Mouse (Mus musculus) CH12.LX (cell line): ENCODE measurements around the gene Asxl1. TPM values are rescaled to one million over a fixed set of nuclear protein-coding genes. Genes with fewer than 3 reads are reported as not detected.

Experiments
- DNase-seq: peaks from one replicate; pipeline ENCODE4 v3.0.0-alpha.2; 2013; ENCODE audit errors: extremely low read depth
- H3K27ac ChIP-seq: 2 replicates; pipeline ENCODE4 v1.5.1; 2012; ENCODE audit warnings: low read depth, mild to moderate bottlenecking, control low read depth, moderate library complexity; ENCODE audit not compliant: insufficient read depth
- H3K27me3 ChIP-seq: replicated peaks from 2 replicates; pipeline ENCODE3; 2012; ENCODE audit warnings: inconsistent platforms
- H3K36me3 ChIP-seq, 2 experiments: replicated peaks in 1 of 2; 2 replicates each; pipeline versions ENCODE3 to v1.6.1; 2012; ENCODE audit warnings: inconsistent platforms in 1 of 2, low read length in 1 of 2, mild to moderate bottlenecking in 1 of 2, mixed read lengths in 1 of 2, moderate library complexity in 1 of 2; ENCODE audit not compliant: control insufficient read depth in 1 of 2, insufficient read depth in 1 of 2
- H3K4me1 ChIP-seq, 2 experiments: 2 replicates each; pipeline ENCODE4 v1.6.1; 2012; ENCODE audit warnings: inconsistent platforms in 1 of 2, moderate library complexity in 1 of 2; ENCODE audit not compliant: insufficient read depth in 2 of 2, control insufficient read depth in 1 of 2
- H3K4me2 ChIP-seq: 2 replicates; pipeline ENCODE4 v1.6.1; 2012; ENCODE audit warnings: low read depth, mild to moderate bottlenecking, control low read depth; ENCODE audit not compliant: poor library complexity, insufficient read depth, severe bottlenecking
- H3K4me3 ChIP-seq, 3 experiments: fragments of 150-350 bp in 1 of 3; sonication (generic) in 1 of 3; replicated peaks in 1 of 3; 2 replicates each; pipeline versions ENCODE3 to v1.5.1; 2011 to 2012; ENCODE audit warnings: low read depth in 2 of 3, low read length in 2 of 3, mild to moderate bottlenecking in 2 of 3, moderate library complexity in 2 of 3, control low read depth in 1 of 3, improper control_type of control experiment in 1 of 3, inconsistent platforms in 1 of 3, mixed read lengths in 1 of 3; ENCODE audit not compliant: poor library complexity in 1 of 3
- H3K79me2 ChIP-seq: replicated peaks from 2 replicates; pipeline ENCODE4 v1.6.1; 2012; ENCODE audit warnings: mild to moderate bottlenecking, moderate library complexity; ENCODE audit not compliant: control insufficient read depth, poor library complexity, insufficient read depth, severe bottlenecking; ENCODE audit errors: extremely low read depth
- H3K9ac ChIP-seq: 2 replicates; pipeline ENCODE4 v1.6.1; 2012; ENCODE audit warnings: low read depth, mild to moderate bottlenecking, control low read depth, moderate library complexity; ENCODE audit not compliant: insufficient read depth
- H3K9me3 ChIP-seq: replicated peaks from 2 replicates; pipeline ENCODE3; 2012; ENCODE audit warnings: low read length, inconsistent platforms, mixed read lengths
- CHD2 ChIP-seq: IDR thresholded peaks from 2 replicates; pipeline ENCODE4 v1.6.1; 2011; ENCODE audit warnings: low read length, improper control_type of control experiment
- E2F4 ChIP-seq: IDR thresholded peaks from 2 replicates; pipeline ENCODE4 v1.6.1; 2011; ENCODE audit warnings: low read depth, low read length, improper control_type of control experiment; ENCODE audit not compliant: insufficient replicate concordance
- ELF1 ChIP-seq: IDR thresholded peaks from 2 replicates; pipeline ENCODE4 v1.6.1; 2014; ENCODE audit warnings: low read depth, mild to moderate bottlenecking, inconsistent platforms, low read length, improper control_type of control experiment
- EP300 ChIP-seq: IDR thresholded peaks from 2 replicates; pipeline ENCODE4 v1.6.1; 2011; ENCODE audit warnings: low read length, improper control_type of control experiment
- GABPA ChIP-seq: IDR thresholded peaks from 2 replicates; pipeline ENCODE4 v1.6.1; 2012; ENCODE audit warnings: low read depth, low read length, improper control_type of control experiment, inconsistent platforms; ENCODE audit not compliant: insufficient replicate concordance
- IRF4 ChIP-seq: IDR thresholded peaks from 2 replicates; pipeline ENCODE4 v1.6.1; 2014; ENCODE audit warnings: low read depth, mild to moderate bottlenecking, inconsistent platforms, low read length, improper control_type of control experiment
- JUND ChIP-seq: conservative IDR thresholded peaks from 2 replicates; pipeline ENCODE4 v1.6.1; 2011; ENCODE audit warnings: low read depth, low read length, improper control_type of control experiment
- KAT2A ChIP-seq: IDR thresholded peaks from 2 replicates; pipeline ENCODE4 v1.6.1; 2012; ENCODE audit warnings: low read length, improper control_type of control experiment, inconsistent platforms; ENCODE audit not compliant: insufficient replicate concordance
- MAFK ChIP-seq: IDR thresholded peaks from 2 replicates; pipeline ENCODE4 v1.6.1; 2011; ENCODE audit warnings: low read length, improper control_type of control experiment; ENCODE audit not compliant: insufficient replicate concordance
- MAZ ChIP-seq: IDR thresholded peaks from 2 replicates; pipeline ENCODE4 v1.6.1; 2012; ENCODE audit warnings: low read depth, mild to moderate bottlenecking, inconsistent platforms, low read length, improper control_type of control experiment, moderate library complexity
- NELFE ChIP-seq: IDR thresholded peaks from 2 replicates; pipeline ENCODE4 v1.6.1; 2011; ENCODE audit warnings: low read depth, low read length, improper control_type of control experiment
- NRF1 ChIP-seq: IDR thresholded peaks from 2 replicates; pipeline ENCODE4 v1.6.1; 2014; ENCODE audit warnings: low read depth, mild to moderate bottlenecking, inconsistent platforms, low read length, improper control_type of control experiment, moderate library complexity
- POLR2AphosphoS2 ChIP-seq: IDR thresholded peaks from 2 replicates; pipeline ENCODE4 v1.6.1; 2011; ENCODE audit warnings: low read depth, low read length, improper control_type of control experiment
- SMC3 ChIP-seq: IDR thresholded peaks from 2 replicates; pipeline ENCODE4 v1.6.1; 2011; ENCODE audit warnings: low read depth, low read length, improper control_type of control experiment
- TBP ChIP-seq: conservative IDR thresholded peaks from 2 replicates; pipeline ENCODE4 v1.6.1; 2011; ENCODE audit warnings: low read depth, low read length, improper control_type of control experiment
- USF1 ChIP-seq: IDR thresholded peaks from 2 replicates; pipeline ENCODE4 v1.6.1; 2014; ENCODE audit warnings: low read depth, mild to moderate bottlenecking, inconsistent platforms, low read length, improper control_type of control experiment
- ZC3H11A ChIP-seq: IDR thresholded peaks from 2 replicates; pipeline ENCODE4 v1.6.1; 2012; ENCODE audit warnings: low read depth, mild to moderate bottlenecking, inconsistent platforms, low read length, improper control_type of control experiment
- ZMIZ1 ChIP-seq: IDR thresholded peaks from 2 replicates; pipeline ENCODE4 v1.6.1; 2012; ENCODE audit warnings: low read depth, mild to moderate bottlenecking, inconsistent platforms, low read length, improper control_type of control experiment
- ZNF384 ChIP-seq: IDR thresholded peaks from 2 replicates; pipeline ENCODE4 v1.6.1; 2012; ENCODE audit warnings: low read depth, low read length, improper control_type of control experiment, inconsistent platforms
- dilution Hi-C: fragments of 300-500 bp; cut with MboI; formaldehyde crosslinking; loops from 2 replicates; pipeline ENCODE4 v1.14.3; 2020; ENCODE audit warnings: low sequenced_read_pairs; ENCODE audit not compliant: extremely low pct_unique_long_range_greater_than_20kb, extremely low pct_ligation_motif_present
- in situ Hi-C: fragments of 300-500 bp; cut with MboI; formaldehyde crosslinking; loops from 3 replicates; pipeline ENCODE4 v1.14.3; 2019; ENCODE audit warnings: low sequenced_read_pairs, low pct_ligation_motif_present, low pct_unique_long_range_greater_than_20kb, mixed read lengths
- polyA plus RNA-seq: library from polyadenylated mRNA; unstranded; fragments of >175 nt; gene quantifications from 2 replicates; pipeline ENCODE4 v1.2.1, GENCODE M21; 2012; ENCODE audit warnings: low read depth; ENCODE audit not compliant: insufficient read length
- total RNA-seq, 2 experiments: library from RNA; depleted of rRNA; stranded (reverse); fragments of 300-350 nt in 1 of 2; fragments of >200 nt in 1 of 2; gene quantifications; 2 replicates each; pipeline ENCODE4 v1.2.3; 2012 to 2014

The Asxl1 gene
- total and polyA plus RNA-seq, 3 experiments = 12.7 to 31.1 (median 18.0) TPM

DNA sequence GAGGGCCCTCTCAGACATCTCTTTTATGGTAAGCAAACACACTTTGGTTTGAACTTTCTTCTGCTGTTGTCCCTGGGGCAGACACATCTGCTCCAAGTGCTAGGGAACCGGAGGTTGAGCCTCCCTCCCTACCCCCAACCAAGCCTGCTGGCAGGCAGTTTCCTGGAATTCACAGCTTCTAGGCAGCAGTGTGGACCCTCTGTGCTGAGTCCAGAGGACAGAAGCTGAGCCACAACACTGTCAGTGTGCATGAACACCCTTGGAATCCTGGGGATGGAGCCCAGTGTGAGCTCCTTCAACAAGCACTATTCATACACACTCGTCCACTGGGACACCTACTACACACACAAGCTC is 91.7 kb downstream of the Asxl1 start:
- no peak overlapping the region for H3K4me3 ChIP-seq
- no peaks in the 10 kb centered on the region for H3K9me3 ChIP-seq
- DNase-seq = no peak
- H3K27me3 ChIP-seq = no peaks in the 10 kb centered on the region
- TF ChIP-seq ZC3H11A = no peak
- TF ChIP-seq IRF4 = no peak
- no peak for TF ChIP-seq MAFK
- TF ChIP-seq CHD2 = no peak
- TF ChIP-seq JUND = no peak
- no peak for TF ChIP-seq ZNF384
- TF ChIP-seq POLR2AphosphoS2 = no peak
- no peak for TF ChIP-seq GABPA
- TF ChIP-seq SMC3 = no peak
- no peak for TF ChIP-seq ZMIZ1
- TF ChIP-seq ELF1 = no peak
- TF ChIP-seq KAT2A = no peak
- TF ChIP-seq E2F4 = no peak
- TF ChIP-seq TBP = no peak
- H3K79me2 ChIP-seq = no peaks in the 10 kb centered on the region
- peaks cover 5 to 22% of the 10 kb centered on the region in 2 experiments; a peak in 2 of 4 replicates for H3K4me1 ChIP-seq
- H3K27ac ChIP-seq = no peak overlapping the region
- peaks cover 3 to 25% of the 10 kb centered on the region in 2 experiments for H3K36me3 ChIP-seq
- in situ Hi-C loops = no loop called here
- no peak overlapping the region for H3K9ac ChIP-seq
- no peak overlapping the region for H3K4me2 ChIP-seq
- dilution Hi-C loops = no loop called here

DNA sequence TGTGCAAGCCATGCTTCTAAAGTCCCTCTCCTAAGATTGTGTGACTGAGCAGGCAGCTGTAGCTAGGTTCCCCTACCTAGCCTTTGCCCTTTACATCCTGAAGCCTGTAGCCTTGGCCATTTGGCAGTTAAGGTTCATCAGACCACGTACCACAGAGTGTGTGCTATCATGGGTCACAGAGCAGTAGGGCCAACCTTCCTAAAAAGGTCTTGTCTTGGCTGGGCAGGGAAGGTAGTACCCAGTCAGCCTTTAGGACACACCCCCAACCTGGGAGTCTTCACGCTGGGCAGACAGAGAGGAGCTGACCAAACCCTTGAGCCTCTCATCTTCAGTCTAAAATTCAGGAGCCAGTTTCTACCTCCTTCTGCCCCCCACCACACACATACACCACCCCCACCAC is 95.1 kb downstream of the Asxl1 start:
- Histone ChIP-seq H3K9ac (no peak overlapping the region), H3K9me3 (no peaks in the 10 kb centered on the region), H3K4me1 (peaks cover 2 to 14% of the 10 kb centered on the region in 2 experiments; a peak in 3 of 4 replicates), H3K4me2 (no peak overlapping the region), H3K79me2 (no peaks in the 10 kb centered on the region), H3K36me3 (peaks cover 3 to 12% of the 10 kb centered on the region in 2 experiments), H3K27ac (no peak overlapping the region), H3K27me3 (peaks cover 11% of the 10 kb centered on the region), H3K4me3 (no peak overlapping the region)
- DNase-seq = no peak
- in situ Hi-C loops (no loop called here), dilution Hi-C loops (no loop called here)
- TF ChIP-seq NRF1 (no peak), EP300 (no peak), NELFE (no peak), MAZ (no peak), USF1 (no peak)
